Mouse (Mus musculus) monocyte, adult 59 days (primary cell): ENCODE data around the gene Gm20671. TPM values are rescaled to one million over a fixed set of nuclear protein-coding genes. Genes with fewer than 3 reads are reported as not detected.

Experiments used
- total RNA-seq, 2 experiments: library from RNA; stranded (reverse); gene quantifications; one replicate each; pipeline ENCODE4 v1.2.4; 2023

Gene Gm20671
- not detected for total RNA-seq

GRCm38 (mm10) chr5:32827009-32827408 is at the start of gene Gm20671:
Gene Gm20671 (minus strand): TSS chr5:32827109.

GRCm38 (mm10) chr5:32863253-32864228 is 36.6 kb upstream of the Gm20671 start, which contains the start of gene Depdc5:
Gene Depdc5 (plus strand): TSS chr5:32863701.

GRCm38 (mm10) chr5:32853731-32854507 is 27.0 kb upstream of the Gm20671 start, which contains the start of gene Prr14l:
Gene Prr14l (minus strand): TSS chr5:32854256.

GRCm38 (mm10) chr5:32785313-32785915 is 41.5 kb downstream of the Gm20671 start, which contains the start of gene Pisd:
Gene Pisd (minus strand): TSS chr5:32785646.

Other genes starting within 250 kb of the Gm20671 start
- gene Yes1, start 215.9 kb downstream of the Gm20671 start, total RNA-seq: under 1 TPM; 0.31 to 0.36 TPM
- 100 to 1,000 TPM; 115 to 122 TPM for gene Pisd, start 41.5 kb downstream of the Gm20671 start, total RNA-seq
- gene Prr14l, start 27.1 kb upstream of the Gm20671 start, total RNA-seq: 10 to 100 TPM; 29.8 to 41.3 TPM
- 10 to 100 TPM; 38.3 to 40.5 TPM for gene Depdc5, start 36.6 kb upstream of the Gm20671 start, total RNA-seq
- 100 to 1,000 TPM; 150 to 158 TPM for gene Ywhah, start 191.7 kb upstream of the Gm20671 start, total RNA-seq